Mouse (Mus musculus): Measurements from ENCODE around the gene Osbpl2. TPM values are rescaled to one million over a fixed set of nuclear protein-coding genes. Genes with fewer than 3 reads are reported as not detected.

Gene Osbpl2
- total and polyA plus RNA-seq, 2 experiments: 14.0 to 21.9 TPM

- 35% methylated on average over 6 of the region's 6 CpGs for WGBS
- TF ChIP-seq POLR2A (IDR thresholded peaks at IDR 0.05; ENCODE audit: extremely low read depth, insufficient read depth, low read length): no peak
- no peak for TF ChIP-seq CTCF (IDR thresholded peaks at IDR 0.05; ENCODE audit: low read depth, low read length)
These were observed 10.8 kb upstream of the Osbpl2 start for GRCm38 (mm10) chr2:180108285-180108684.

GRCm38 (mm10) chr2:180113909-180114890 lies 4.9 kb upstream of the Osbpl2 start:
- peaks cover 5% of the 10 kb centered on the region for H3K4me1 ChIP-seq (ENCODE audit: control insufficient read depth, insufficient read depth, low read length)
- H3K36me3 ChIP-seq (ENCODE audit: control insufficient read depth, insufficient read depth, low read length): no peaks in the 10 kb centered on the region
- TF ChIP-seq POLR2A (IDR thresholded peaks at IDR 0.05; ENCODE audit: extremely low read depth, insufficient read depth, low read length): no peak
- no peak for TF ChIP-seq CTCF (IDR thresholded peaks at IDR 0.05; ENCODE audit: low read depth, low read length)
- H3K4me3 ChIP-seq (ENCODE audit: insufficient read depth, low read depth, low read length): no peak overlapping the region
- peaks cover under 1% of the 10 kb centered on the region; the same call in 1 of the 2 replicates for H3K79me2 ChIP-seq (ENCODE audit: control insufficient read depth, insufficient read depth, low read length)
- no peaks in the 10 kb centered on the region for H3K27me3 ChIP-seq (ENCODE audit: control insufficient read depth, insufficient read depth, low read length)
- 69% methylated on average over 17 of the region's 17 CpGs for WGBS
- no peak for DNase-seq (ENCODE audit: extremely low read depth, low read depth, low spot score)
- no peak overlapping the region for H3K9ac ChIP-seq (ENCODE audit: low read depth, low read length)
- no peak overlapping the region for H3K27ac ChIP-seq (replicated peaks; ENCODE audit: insufficient read depth, low read depth, low read length)

More at GRCm38 (mm10) chr2:180108285-180108684, 10.8 kb upstream of the Osbpl2 start:
- H3K9ac ChIP-seq (ENCODE audit: low read depth, low read length): no peak overlapping the region
- DNase-seq (ENCODE audit: extremely low read depth, low read depth, low spot score): no peak
- H3K36me3 ChIP-seq (ENCODE audit: control insufficient read depth, insufficient read depth, low read length): no peaks in the 10 kb centered on the region
- peaks cover 5% of the 10 kb centered on the region; the same call in 1 of the 2 replicates for H3K4me1 ChIP-seq (ENCODE audit: control insufficient read depth, insufficient read depth, low read length)
- H3K4me3 ChIP-seq (ENCODE audit: insufficient read depth, low read depth, low read length): no peak overlapping the region
- H3K27ac ChIP-seq (replicated peaks; ENCODE audit: insufficient read depth, low read depth, low read length): no peak overlapping the region
- peaks cover 7% of the 10 kb centered on the region for H3K27me3 ChIP-seq (ENCODE audit: control insufficient read depth, insufficient read depth, low read length)
- H3K79me2 ChIP-seq (ENCODE audit: control insufficient read depth, insufficient read depth, low read length): no peaks in the 10 kb centered on the region

GRCm38 (mm10) chr2:180115279-180115678 lies 3.8 kb upstream of the Osbpl2 start:
- H3K79me2 ChIP-seq (ENCODE audit: control insufficient read depth, insufficient read depth, low read length): peaks cover 10% of the 10 kb centered on the region
- no peak for TF ChIP-seq CTCF (IDR thresholded peaks at IDR 0.05; ENCODE audit: low read depth, low read length)
- TF ChIP-seq POLR2A (IDR thresholded peaks at IDR 0.05; ENCODE audit: extremely low read depth, insufficient read depth, low read length): no peak
- 68% methylated on average over 6 of the region's 6 CpGs for WGBS
- H3K4me1 ChIP-seq (ENCODE audit: control insufficient read depth, insufficient read depth, low read length): peaks cover 10% of the 10 kb centered on the region
- no peaks in the 10 kb centered on the region for H3K36me3 ChIP-seq (ENCODE audit: control insufficient read depth, insufficient read depth, low read length)
- H3K4me3 ChIP-seq (ENCODE audit: insufficient read depth, low read depth, low read length): no peak overlapping the region
- no peaks in the 10 kb centered on the region for H3K27me3 ChIP-seq (ENCODE audit: control insufficient read depth, insufficient read depth, low read length)
- no peak overlapping the region for H3K9ac ChIP-seq (ENCODE audit: low read depth, low read length)
- no peak overlapping the region for H3K27ac ChIP-seq (replicated peaks; ENCODE audit: insufficient read depth, low read depth, low read length)
- DNase-seq (ENCODE audit: extremely low read depth, low read depth, low spot score): no peak

GRCm38 (mm10) chr2:180116081-180116493 lies 3.0 kb upstream of the Osbpl2 start:
- no peak overlapping the region for H3K27ac ChIP-seq (replicated peaks; ENCODE audit: insufficient read depth, low read depth, low read length)
- H3K9ac ChIP-seq (ENCODE audit: low read depth, low read length): no peak overlapping the region
- H3K79me2 ChIP-seq (ENCODE audit: control insufficient read depth, insufficient read depth, low read length): peaks cover 13% of the 10 kb centered on the region
- H3K36me3 ChIP-seq (ENCODE audit: control insufficient read depth, insufficient read depth, low read length): no peaks in the 10 kb centered on the region
- no peaks in the 10 kb centered on the region for H3K27me3 ChIP-seq (ENCODE audit: control insufficient read depth, insufficient read depth, low read length)
- H3K4me3 ChIP-seq (ENCODE audit: insufficient read depth, low read depth, low read length): no peak overlapping the region
- DNase-seq (ENCODE audit: extremely low read depth, low read depth, low spot score): no peak
- H3K4me1 ChIP-seq (ENCODE audit: control insufficient read depth, insufficient read depth, low read length): peaks cover 12% of the 10 kb centered on the region
- TF ChIP-seq POLR2A (IDR thresholded peaks at IDR 0.05; ENCODE audit: extremely low read depth, insufficient read depth, low read length): no peak
- TF ChIP-seq CTCF (IDR thresholded peaks at IDR 0.05; ENCODE audit: low read depth, low read length): no peak
- 76% methylated on average over 10 of the region's 10 CpGs for WGBS

GRCm38 (mm10) chr2:180116741-180117484 lies 2.2 kb upstream of the Osbpl2 start:
- H3K36me3 ChIP-seq (ENCODE audit: control insufficient read depth, insufficient read depth, low read length): no peaks in the 10 kb centered on the region
- H3K27ac ChIP-seq (replicated peaks; ENCODE audit: insufficient read depth, low read depth, low read length): no peak overlapping the region
- no peak for DNase-seq (ENCODE audit: extremely low read depth, low read depth, low spot score)
- H3K4me3 ChIP-seq (ENCODE audit: insufficient read depth, low read depth, low read length): no peak overlapping the region
- WGBS: 72% methylated on average over 8 of the region's 8 CpGs
- H3K27me3 ChIP-seq (ENCODE audit: control insufficient read depth, insufficient read depth, low read length): no peaks in the 10 kb centered on the region
- H3K4me1 ChIP-seq (ENCODE audit: control insufficient read depth, insufficient read depth, low read length): peaks cover 12% of the 10 kb centered on the region
- H3K79me2 ChIP-seq (ENCODE audit: control insufficient read depth, insufficient read depth, low read length): peaks cover 13% of the 10 kb centered on the region
- no peak for TF ChIP-seq POLR2A (IDR thresholded peaks at IDR 0.05; ENCODE audit: extremely low read depth, insufficient read depth, low read length)
- H3K9ac ChIP-seq (ENCODE audit: low read depth, low read length): no peak overlapping the region

Measured in liver, adult 2 months (tissue).